Mouse (Mus musculus): ENCODE measurements at regions not wholly inside any gene's neighbourhood (a gene's known extent, or its start where the extent isn't known, plus 50 kb on each side); places are given as distances from the start of the nearest gene placed in this dataset.

DNA sequence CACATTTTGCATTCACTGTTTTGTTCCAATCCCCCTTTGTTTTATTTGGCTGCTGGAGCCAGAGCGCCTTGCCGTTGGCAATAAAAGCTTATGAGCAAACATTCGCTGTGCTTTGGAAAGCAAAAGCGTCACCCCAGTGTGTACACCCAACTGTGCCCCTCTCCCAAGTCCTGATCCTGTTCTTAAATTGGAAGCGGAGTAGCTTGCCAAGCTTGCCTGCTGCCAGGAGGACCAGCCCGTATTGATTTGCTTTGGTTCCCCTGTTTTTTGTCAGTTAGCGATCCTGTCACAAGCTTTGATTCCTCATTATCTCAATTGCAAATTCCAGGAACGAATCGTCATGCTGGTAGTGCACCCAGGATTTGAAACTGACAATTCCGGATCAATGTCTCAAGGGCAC is 917.5 kb downstream of the Olfm4 start:
- Histone ChIP-seq H3K4me1 (ENCODE audit: control insufficient read depth, insufficient read depth, low read length) (no peaks in the 10 kb centered on the region), H3K27ac (ENCODE audit: insufficient read depth, low read length) (no peak overlapping the region), H3K4me3 (ENCODE audit: insufficient read depth, low read length) (peak overlapping the region; percentile 33)
- TF ChIP-seq POLR2A (IDR thresholded peaks at IDR 0.05; ENCODE audit: extremely low read depth, insufficient read depth, low read length) (no peak), CTCF (IDR thresholded peaks at IDR 0.05; ENCODE audit: extremely low read depth, insufficient read depth, low read length) (no peak)

DNA sequence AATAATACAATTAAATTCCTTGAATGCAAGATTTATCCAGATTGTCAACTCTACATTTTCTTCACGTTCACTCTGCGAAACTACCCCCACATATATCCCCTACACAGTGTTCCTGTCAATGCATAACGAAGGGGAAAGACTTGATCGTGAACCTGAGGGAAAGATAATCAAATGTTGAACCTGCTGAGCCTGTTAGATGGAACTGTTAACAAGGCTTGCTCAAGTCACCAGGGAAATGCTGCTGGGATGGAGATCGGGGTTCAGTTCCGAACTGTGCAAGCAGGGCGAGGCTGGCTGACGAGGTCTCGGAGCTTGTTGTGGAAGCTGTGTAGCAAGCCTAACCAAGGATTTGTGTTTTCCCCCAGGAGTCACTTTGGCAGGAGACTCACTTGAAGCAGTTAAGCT is 917.9 kb downstream of the Olfm4 start:
- Histone ChIP-seq H3K27ac (ENCODE audit: insufficient read depth, low read length) (no peak overlapping the region), H3K4me1 (ENCODE audit: control insufficient read depth, insufficient read depth, low read length) (no peaks in the 10 kb centered on the region), H3K4me3 (ENCODE audit: insufficient read depth, low read length) (peak overlapping the region; percentile 33; the same call in 1 of the 2 replicates)
- TF ChIP-seq POLR2A (IDR thresholded peaks at IDR 0.05; ENCODE audit: extremely low read depth, insufficient read depth, low read length), result no peak
- no peak for TF ChIP-seq CTCF (IDR thresholded peaks at IDR 0.05; ENCODE audit: extremely low read depth, insufficient read depth, low read length)

- H3K27ac ChIP-seq (ENCODE audit: insufficient read depth, low read length), result no peak overlapping the region
- TF ChIP-seq CTCF (IDR thresholded peaks at IDR 0.05; ENCODE audit: extremely low read depth, insufficient read depth, low read length), result no peak
- TF ChIP-seq POLR2A (IDR thresholded peaks at IDR 0.05; ENCODE audit: extremely low read depth, insufficient read depth, low read length), result no peak
- H3K4me1 ChIP-seq (ENCODE audit: control insufficient read depth, insufficient read depth, low read length), result no peaks in the 10 kb centered on the region
- no peak overlapping the region for H3K4me3 ChIP-seq (ENCODE audit: insufficient read depth, low read length)
These were observed 932.1 kb downstream of the Olfm4 start for GRCm38 (mm10) chr14:80916031-80916430.

- H3K4me3 ChIP-seq (ENCODE audit: insufficient read depth, low read length), result no peak overlapping the region
- TF ChIP-seq CTCF (IDR thresholded peaks at IDR 0.05; ENCODE audit: extremely low read depth, insufficient read depth, low read length), result no peak
- TF ChIP-seq POLR2A (IDR thresholded peaks at IDR 0.05; ENCODE audit: extremely low read depth, insufficient read depth, low read length), result no peak
These were observed 939.9 kb downstream of the Olfm4 start for GRCm38 (mm10) chr14:80923732-80924131.

DNA sequence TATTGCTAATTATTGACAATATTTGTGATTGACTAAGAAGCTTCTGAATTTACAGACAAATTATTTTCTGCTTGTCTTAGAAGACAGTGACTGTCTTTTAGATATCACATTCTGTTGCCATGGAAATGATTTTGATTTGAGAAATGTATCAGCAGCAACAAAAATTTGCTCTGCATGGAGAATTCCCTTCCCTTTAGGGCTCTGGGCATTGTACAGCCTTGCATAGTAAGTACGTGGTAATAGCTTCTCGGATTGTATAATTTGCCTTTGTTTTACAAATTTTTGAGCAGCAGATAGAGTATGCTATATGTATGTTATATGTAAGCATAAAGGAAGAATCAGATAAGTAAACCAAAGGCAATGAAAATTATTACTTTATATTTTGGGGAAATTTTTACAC is 976.1 kb downstream of the Olfm4 start:
- no peak for TF ChIP-seq CTCF (IDR thresholded peaks at IDR 0.05; ENCODE audit: extremely low read depth, insufficient read depth, low read length)
- TF ChIP-seq POLR2A (IDR thresholded peaks at IDR 0.05; ENCODE audit: extremely low read depth, insufficient read depth, low read length), result no peak
- no peak overlapping the region for H3K4me3 ChIP-seq (ENCODE audit: insufficient read depth, low read length)
- H3K27ac ChIP-seq (ENCODE audit: insufficient read depth, low read length), result no peak overlapping the region
- no peaks in the 10 kb centered on the region for H3K4me1 ChIP-seq (ENCODE audit: control insufficient read depth, insufficient read depth, low read length)

More at GRCm38 (mm10) chr14:80923732-80924131, 939.9 kb downstream of the Olfm4 start:
- Histone ChIP-seq H3K4me1 (ENCODE audit: control insufficient read depth, insufficient read depth, low read length) (no peaks in the 10 kb centered on the region), H3K27ac (ENCODE audit: insufficient read depth, low read length) (no peak overlapping the region)

- H3K4me3 ChIP-seq (ENCODE audit: insufficient read depth, low read length), result no peak overlapping the region
- TF ChIP-seq POLR2A (IDR thresholded peaks at IDR 0.05; ENCODE audit: extremely low read depth, insufficient read depth, low read length), result no peak
- TF ChIP-seq CTCF (IDR thresholded peaks at IDR 0.05; ENCODE audit: extremely low read depth, insufficient read depth, low read length), result no peak
- H3K4me1 ChIP-seq (ENCODE audit: control insufficient read depth, insufficient read depth, low read length), result no peaks in the 10 kb centered on the region
- H3K27ac ChIP-seq (ENCODE audit: insufficient read depth, low read length), result no peak overlapping the region
These were observed 991.9 kb downstream of the Olfm4 start for GRCm38 (mm10) chr14:80975795-80976194.

GRCm38 (mm10) chr14:80976662-80977061 is 992.8 kb downstream of the Olfm4 start:
- Histone ChIP-seq H3K4me1 (ENCODE audit: control insufficient read depth, insufficient read depth, low read length) (no peaks in the 10 kb centered on the region), H3K27ac (ENCODE audit: insufficient read depth, low read length) (no peak overlapping the region), H3K4me3 (ENCODE audit: insufficient read depth, low read length) (no peak overlapping the region)
- TF ChIP-seq POLR2A (IDR thresholded peaks at IDR 0.05; ENCODE audit: extremely low read depth, insufficient read depth, low read length) (no peak), CTCF (IDR thresholded peaks at IDR 0.05; ENCODE audit: extremely low read depth, insufficient read depth, low read length) (no peak)

GRCm38 (mm10) chr14:80979475-80979874 is 995.6 kb downstream of the Olfm4 start:
- H3K27ac ChIP-seq (ENCODE audit: insufficient read depth, low read length), result no peak overlapping the region
- TF ChIP-seq CTCF (IDR thresholded peaks at IDR 0.05; ENCODE audit: extremely low read depth, insufficient read depth, low read length), result no peak
- no peak for TF ChIP-seq POLR2A (IDR thresholded peaks at IDR 0.05; ENCODE audit: extremely low read depth, insufficient read depth, low read length)
- H3K4me1 ChIP-seq (ENCODE audit: control insufficient read depth, insufficient read depth, low read length), result no peaks in the 10 kb centered on the region
- no peak overlapping the region for H3K4me3 ChIP-seq (ENCODE audit: insufficient read depth, low read length)

GRCm38 (mm10) chr14:80990192-80990591 is 1006.3 kb downstream of the Olfm4 start:
- TF ChIP-seq CTCF (IDR thresholded peaks at IDR 0.05; ENCODE audit: extremely low read depth, insufficient read depth, low read length) (no peak), POLR2A (IDR thresholded peaks at IDR 0.05; ENCODE audit: extremely low read depth, insufficient read depth, low read length) (no peak)
- Histone ChIP-seq H3K4me1 (ENCODE audit: control insufficient read depth, insufficient read depth, low read length) (no peaks in the 10 kb centered on the region), H3K27ac (ENCODE audit: insufficient read depth, low read length) (no peak overlapping the region), H3K4me3 (ENCODE audit: insufficient read depth, low read length) (no peak overlapping the region)

DNA sequence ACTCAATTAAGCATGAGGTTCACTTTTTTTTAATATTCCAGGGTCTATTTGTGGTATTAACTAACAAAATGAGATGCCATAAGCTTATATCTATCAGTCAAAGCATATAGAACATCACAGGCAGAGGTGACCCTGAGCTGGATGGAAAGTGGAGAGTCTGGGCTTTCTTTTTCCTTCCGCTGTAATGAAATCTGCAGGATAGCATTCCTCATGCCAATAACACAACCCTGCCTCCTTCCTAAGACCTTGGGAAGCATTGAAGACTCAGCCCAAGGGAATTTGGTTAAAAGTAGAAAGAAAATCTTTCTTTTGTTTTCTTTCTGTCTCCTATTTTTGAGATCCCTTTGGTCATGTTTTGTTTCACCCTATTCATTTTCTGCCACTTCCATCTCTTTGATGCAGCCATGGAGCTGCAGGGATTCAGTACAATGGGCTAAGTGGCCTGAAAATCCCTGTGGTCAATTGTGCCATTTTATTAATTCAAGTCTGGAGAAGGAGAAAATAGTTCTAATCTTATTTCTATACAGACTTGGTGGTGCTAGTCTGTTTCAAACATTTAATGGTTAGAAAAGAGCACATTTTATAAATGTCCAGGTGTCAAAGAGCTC is 1006.9 kb downstream of the Olfm4 start:
- Histone ChIP-seq H3K4me1 (ENCODE audit: control insufficient read depth, insufficient read depth, low read length) (no peaks in the 10 kb centered on the region), H3K4me3 (ENCODE audit: insufficient read depth, low read length) (no peak overlapping the region), H3K27ac (ENCODE audit: insufficient read depth, low read length) (no peak overlapping the region)
- TF ChIP-seq POLR2A (IDR thresholded peaks at IDR 0.05; ENCODE audit: extremely low read depth, insufficient read depth, low read length), result no peak
- TF ChIP-seq CTCF (IDR thresholded peaks at IDR 0.05; ENCODE audit: extremely low read depth, insufficient read depth, low read length), result no peak
